Mouse (Mus musculus): ENCODE data around the gene Pex26.

DNA sequence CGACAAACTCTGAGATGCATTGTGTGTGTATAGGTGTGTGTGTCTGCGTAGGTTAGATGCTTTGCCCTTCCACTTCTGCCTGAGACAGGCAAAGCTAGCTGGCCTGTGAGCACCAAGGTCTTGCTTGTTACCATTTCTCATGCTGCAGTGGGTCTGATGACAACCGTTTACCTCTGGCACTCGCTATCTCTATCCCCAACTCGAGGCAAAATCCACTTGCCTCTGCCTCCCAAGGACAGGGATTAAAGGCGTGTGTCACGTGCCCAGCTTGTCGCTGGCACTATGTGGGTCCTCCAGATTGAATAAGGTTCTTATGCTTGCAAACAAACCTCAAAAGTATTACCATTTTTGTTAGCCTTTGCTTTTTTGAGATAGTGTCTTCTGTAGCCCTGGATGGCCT is 30.3 kb upstream of the Pex26 start:
- TF ChIP-seq CTCF (IDR thresholded peaks at IDR 0.05; ENCODE audit: extremely low read depth, insufficient read depth, insufficient read length, insufficient replicate concordance) (no peak), POLR2A (IDR thresholded peaks at IDR 0.05; ENCODE audit: low read depth, low read length) (no peak)
